Mouse (Mus musculus): ENCODE data around the gene Coq10a. TPM values are rescaled to one million over a fixed set of nuclear protein-coding genes. Genes with fewer than 3 reads are reported as not detected.

Coq10a gene
- polyA plus RNA-seq, 1 experiment from 2014 or later = 4.6 TPM

- H3K4me2 ChIP-seq (ENCODE audit: low read depth, low read length) = no peak overlapping the region
- no peaks in the 10 kb centered on the region for H3K27me3 ChIP-seq (ENCODE audit: control insufficient read depth, insufficient read depth, low read depth, low read length)
- no peak for ATAC-seq (ENCODE audit: low read depth)
- no peaks in the 10 kb centered on the region for H3K9me3 ChIP-seq (ENCODE audit: control insufficient read depth, low read length)
- WGBS = 93% methylated on average over 8 of the region's 8 CpGs
- no peak overlapping the region for H3K9ac ChIP-seq (ENCODE audit: low read length)
- no peak overlapping the region for H3K27ac ChIP-seq (ENCODE audit: low read length)
- H3K4me3 ChIP-seq (ENCODE audit: low read length) = no peak overlapping the region
- H3K4me1 ChIP-seq (replicated peaks; ENCODE audit: control insufficient read depth, insufficient read depth, low read length) = peaks cover 12% of the 10 kb centered on the region
- H3K36me3 ChIP-seq (ENCODE audit: control insufficient read depth, insufficient read depth, low read length) = peaks cover 29% of the 10 kb centered on the region
These were observed 42.0 kb downstream of the Coq10a start for GRCm38 (mm10) chr10:128326825-128327224.

- Histone ChIP-seq H3K27ac (ENCODE audit: low read length) (no peak overlapping the region), H3K4me1 (replicated peaks; ENCODE audit: control insufficient read depth, insufficient read depth, low read length) (peaks cover 12% of the 10 kb centered on the region), H3K9ac (ENCODE audit: low read length) (peak overlapping the region; percentile 98), H3K27me3 (ENCODE audit: control insufficient read depth, insufficient read depth, low read depth, low read length) (no peaks in the 10 kb centered on the region), H3K4me2 (ENCODE audit: low read depth, low read length) (peak overlapping the region; percentile 77), H3K9me3 (ENCODE audit: control insufficient read depth, low read length) (no peaks in the 10 kb centered on the region), H3K4me3 (ENCODE audit: low read length) (peak overlapping the region; percentile 80), H3K36me3 (ENCODE audit: control insufficient read depth, insufficient read depth, low read length) (peaks cover 36% of the 10 kb centered on the region)
- WGBS = 68% methylated on average over 8 of the region's 8 CpGs
- ATAC-seq (ENCODE audit: low read depth) = no peak
These were observed 45.3 kb downstream of the Coq10a start for GRCm38 (mm10) chr10:128323516-128323915.

GRCm38 (mm10) chr10:128322141-128323108 lies 46.4 kb downstream of the Coq10a start, which contains the start of gene Cnpy2:
Gene Cnpy2 (plus strand): TSS chr10:128322459.
- ATAC-seq (ENCODE audit: low read depth) = peak; percentile 95
- H3K36me3 ChIP-seq (ENCODE audit: control insufficient read depth, insufficient read depth, low read length) = peaks cover 40% of the 10 kb centered on the region
- under 1% methylated on average over 40 of the region's 40 CpGs for WGBS

GRCm38 (mm10) chr10:128321641-128322040 lies 47.2 kb downstream of the Coq10a start:
- no peaks in the 10 kb centered on the region for H3K9me3 ChIP-seq (ENCODE audit: control insufficient read depth, low read length)
- H3K27me3 ChIP-seq (ENCODE audit: control insufficient read depth, insufficient read depth, low read depth, low read length) = no peaks in the 10 kb centered on the region
- H3K36me3 ChIP-seq (ENCODE audit: control insufficient read depth, insufficient read depth, low read length) = peaks cover 37% of the 10 kb centered on the region
- no peak for ATAC-seq (ENCODE audit: low read depth)
- 53% methylated on average over 12 of the region's 12 CpGs for WGBS
- peak overlapping the region; percentile 80 for H3K4me3 ChIP-seq (ENCODE audit: low read length)
- H3K4me1 ChIP-seq (replicated peaks; ENCODE audit: control insufficient read depth, insufficient read depth, low read length) = peaks cover 12% of the 10 kb centered on the region
- peak overlapping the region; percentile 77 for H3K4me2 ChIP-seq (ENCODE audit: low read depth, low read length)
- H3K27ac ChIP-seq (ENCODE audit: low read length) = no peak overlapping the region
- 0 out of 2 replicates have a peak overlapping the region, but pooled peaks have one; percentile 5 for H3K9ac ChIP-seq (ENCODE audit: low read length)

More at GRCm38 (mm10) chr10:128322141-128323108, 46.4 kb downstream of the Coq10a start, which contains the start of gene Cnpy2:
- peak within 1 kb of the TSS; percentile 80 for H3K4me3 ChIP-seq (ENCODE audit: low read length)
- H3K27ac ChIP-seq (ENCODE audit: low read length) = peak within 1 kb of the TSS; percentile 96
- H3K9me3 ChIP-seq (ENCODE audit: control insufficient read depth, low read length) = no peaks in the 10 kb centered on the region
- peaks cover 12% of the 10 kb centered on the region for H3K4me1 ChIP-seq (replicated peaks; ENCODE audit: control insufficient read depth, insufficient read depth, low read length)
- H3K4me2 ChIP-seq (ENCODE audit: low read depth, low read length) = peak within 1 kb of the TSS; percentile 77
- H3K9ac ChIP-seq (ENCODE audit: low read length) = peak within 1 kb of the TSS; percentile 98
- no peaks in the 10 kb centered on the region for H3K27me3 ChIP-seq (ENCODE audit: control insufficient read depth, insufficient read depth, low read depth, low read length)

GRCm38 (mm10) chr10:128315578-128315977 lies 53.2 kb downstream of the Coq10a start:
- H3K27ac ChIP-seq (ENCODE audit: low read length) = no peak overlapping the region
- H3K27me3 ChIP-seq (ENCODE audit: control insufficient read depth, insufficient read depth, low read depth, low read length) = no peaks in the 10 kb centered on the region
- H3K4me3 ChIP-seq (ENCODE audit: low read length) = no peak overlapping the region
- no peaks in the 10 kb centered on the region for H3K9me3 ChIP-seq (ENCODE audit: control insufficient read depth, low read length)
- no peak overlapping the region for H3K9ac ChIP-seq (ENCODE audit: low read length)
- peaks cover 50% of the 10 kb centered on the region for H3K36me3 ChIP-seq (ENCODE audit: control insufficient read depth, insufficient read depth, low read length)
- no peaks in the 10 kb centered on the region for H3K4me1 ChIP-seq (replicated peaks; ENCODE audit: control insufficient read depth, insufficient read depth, low read length)
- ATAC-seq (ENCODE audit: low read depth) = no peak
- 87% methylated on average over 8 of the region's 8 CpGs for WGBS
- no peak overlapping the region for H3K4me2 ChIP-seq (ENCODE audit: low read depth, low read length)

Small RNA genes lying within 50 kb of the gene (microRNA-seq; reads per million reads assigned to microRNA genes)
- gene Gm25361 (not detected), gene Gm26308 (not detected), gene Mir6914 (not detected), gene Mir6915 (not detected)

Other genes starting within 250 kb of the Coq10a start
- 37.4 and 40.7 TPM in 2 replicates for gene Rbms2, start 188.7 kb downstream of the Coq10a start, polyA plus RNA-seq (2015; fragmentation: Nextera tagmentation; extraction: Ambion mirVana)
- 1.6 and 1.7 TPM in 2 replicates for gene Gls2, start 174.5 kb downstream of the Coq10a start, polyA plus RNA-seq (2015; fragmentation: Nextera tagmentation; extraction: Ambion mirVana)
- 24.1 and 24.5 TPM in 2 replicates for gene Spryd4, start 157.2 kb downstream of the Coq10a start, polyA plus RNA-seq (2015; fragmentation: Nextera tagmentation; extraction: Ambion mirVana)
- not detected in 2 replicates for gene Mip, start 143.2 kb downstream of the Coq10a start, polyA plus RNA-seq (2015; fragmentation: Nextera tagmentation; extraction: Ambion mirVana)
- 52.1 and 58.4 TPM in 2 replicates for gene Timeless, start 136.9 kb downstream of the Coq10a start, polyA plus RNA-seq (2015; fragmentation: Nextera tagmentation; extraction: Ambion mirVana)
- 0.14 and 0.63 TPM in 2 replicates for gene Apon, start 114.9 kb downstream of the Coq10a start, polyA plus RNA-seq (2015; fragmentation: Nextera tagmentation; extraction: Ambion mirVana)
- gene Apof, start 100.3 kb downstream of the Coq10a start, polyA plus RNA-seq (2015; fragmentation: Nextera tagmentation; extraction: Ambion mirVana) = 0.43 and 2.6 TPM in 2 replicates
- 12.3 and 13.1 TPM in 2 replicates for gene Stat2, start 98.4 kb downstream of the Coq10a start, polyA plus RNA-seq (2015; fragmentation: Nextera tagmentation; extraction: Ambion mirVana)
- 0.34 and 0.38 TPM in 2 replicates for gene Il23a, start 70.2 kb downstream of the Coq10a start, polyA plus RNA-seq (2015; fragmentation: Nextera tagmentation; extraction: Ambion mirVana)
- gene Pan2, start 65.7 kb downstream of the Coq10a start, polyA plus RNA-seq (2015; fragmentation: Nextera tagmentation; extraction: Ambion mirVana) = 38.7 and 39.8 TPM in 2 replicates
- gene Cnpy2, start 46.5 kb downstream of the Coq10a start, polyA plus RNA-seq (2015; fragmentation: Nextera tagmentation; extraction: Ambion mirVana) = 326 and 347 TPM in 2 replicates
- 171 TPM in 2 replicates for gene Cs, start 31.3 kb downstream of the Coq10a start, polyA plus RNA-seq (2015; fragmentation: Nextera tagmentation; extraction: Ambion mirVana)
- gene Ankrd52, start 8.1 kb upstream of the Coq10a start, polyA plus RNA-seq (2015; fragmentation: Nextera tagmentation; extraction: Ambion mirVana) = 8.4 and 9.6 TPM in 2 replicates
- gene Slc39a5, start 32.2 kb upstream of the Coq10a start, polyA plus RNA-seq (2015; fragmentation: Nextera tagmentation; extraction: Ambion mirVana) = 0.13 and 1.0 TPM in 2 replicates
- 67.7 and 74.5 TPM in 2 replicates for gene Nabp2, start 42.5 kb upstream of the Coq10a start, polyA plus RNA-seq (2015; fragmentation: Nextera tagmentation; extraction: Ambion mirVana)
- gene Rnf41, start 42.7 kb upstream of the Coq10a start, polyA plus RNA-seq (2015; fragmentation: Nextera tagmentation; extraction: Ambion mirVana) = 41.4 and 42.7 TPM in 2 replicates
- gene Smarcc2, start 90.3 kb upstream of the Coq10a start, polyA plus RNA-seq (2015; fragmentation: Nextera tagmentation; extraction: Ambion mirVana) = 71.3 and 76.4 TPM in 2 replicates
- gene Myl6, start 125.1 kb upstream of the Coq10a start, polyA plus RNA-seq (2015; fragmentation: Nextera tagmentation; extraction: Ambion mirVana) = 1,564 and 1,684 TPM in 2 replicates
- gene Myl6b, start 129.7 kb upstream of the Coq10a start, polyA plus RNA-seq (2015; fragmentation: Nextera tagmentation; extraction: Ambion mirVana) = 3.5 and 5.1 TPM in 2 replicates
- 32.5 and 34.4 TPM in 2 replicates for gene Esyt1, start 156.9 kb upstream of the Coq10a start, polyA plus RNA-seq (2015; fragmentation: Nextera tagmentation; extraction: Ambion mirVana)
- gene Zc3h10, start 178.8 kb upstream of the Coq10a start, polyA plus RNA-seq (2015; fragmentation: Nextera tagmentation; extraction: Ambion mirVana) = 10.9 and 11.9 TPM in 2 replicates
- gene Rpl41, start 180.3 kb upstream of the Coq10a start, polyA plus RNA-seq (2015; fragmentation: Nextera tagmentation; extraction: Ambion mirVana) = 4,142 and 4,423 TPM in 2 replicates
- 161 and 167 TPM in 2 replicates for gene Pa2g4, start 197.0 kb upstream of the Coq10a start, polyA plus RNA-seq (2015; fragmentation: Nextera tagmentation; extraction: Ambion mirVana)
- 26.9 and 27.6 TPM in 2 replicates for gene Erbb3, start 220.7 kb upstream of the Coq10a start, polyA plus RNA-seq (2015; fragmentation: Nextera tagmentation; extraction: Ambion mirVana)